Mouse (Mus musculus) lung, embryonic 16.5 days (tissue): ENCODE measurements around the gene Vmn1r119. TPM values are rescaled to one million over a fixed set of nuclear protein-coding genes. Genes with fewer than 3 reads are reported as not detected.
"Not testable (repeated sequence)": the region's sequence is repeated elsewhere in the genome, so short reads cannot be mapped to it uniquely, and the experiment has no call there.

Source experiments
- ATAC-seq: fragments of 200-750 bp; cut with Nextera tagmentation; 2 replicates; pipeline ENCODE4 v1.8.0; 2017; ENCODE audit warnings: low read depth, mild to moderate bottlenecking, moderate library complexity
- H3K27ac ChIP-seq: fragments of 300-500 bp; sonication (generic); 2 replicates; pipeline ENCODE4 v1.5.1; 2014; ENCODE audit warnings: mild to moderate bottlenecking, control low read depth, low read length
- H3K27me3 ChIP-seq: fragments of 300-500 bp; sonication (generic); 2 replicates; pipeline ENCODE4 v1.6.1; 2014; ENCODE audit warnings: low read depth, low read length, mixed read lengths; ENCODE audit not compliant: control insufficient read depth, insufficient read depth
- H3K36me3 ChIP-seq: fragments of 300-500 bp; sonication (generic); 2 replicates; pipeline ENCODE4 v1.6.1; 2014; ENCODE audit warnings: low read length; ENCODE audit not compliant: control insufficient read depth, insufficient read depth
- H3K4me1 ChIP-seq: fragments of 300-500 bp; sonication (generic); replicated peaks from 2 replicates; pipeline ENCODE4 v1.6.1; 2014; ENCODE audit warnings: low read length, mixed read lengths; ENCODE audit not compliant: control insufficient read depth, insufficient read depth
- H3K4me2 ChIP-seq: fragments of 300-500 bp; sonication (generic); 2 replicates; pipeline ENCODE4 v1.6.1; 2014; ENCODE audit warnings: low read depth, low read length, control low read depth
- H3K4me3 ChIP-seq: fragments of 300-500 bp; sonication (generic); 2 replicates; pipeline ENCODE4 v1.5.1; 2014; ENCODE audit warnings: mild to moderate bottlenecking, low read length, control low read depth
- H3K9ac ChIP-seq: fragments of 300-500 bp; sonication (generic); 2 replicates; pipeline ENCODE4 v1.6.1; 2014; ENCODE audit warnings: low read length, control low read depth
- H3K9me3 ChIP-seq: fragments of 300-500 bp; sonication (generic); 2 replicates; pipeline ENCODE4 v1.6.1; 2016; ENCODE audit warnings: low read length; ENCODE audit not compliant: control insufficient read depth
- WGBS: fragments of 180-500 bp; shearing (Covaris S2); extraction: QIAGEN DNeasy Blood & Tissue Kit; methylation state at CpG from one replicate; pipeline ENCODE4 v1.1.7; 2014; 5-methylcytosine and 5-hydroxymethylcytosine counted together
- polyA plus RNA-seq: library from polyadenylated mRNA; unstranded; fragments of >200 nt; fragmentation: Nextera tagmentation; extraction: Ambion mirVana; gene quantifications from 2 replicates; pipeline ENCODE4 v1.2.1, GENCODE M21; 2015

Vmn1r119 gene
- not detected in 2 replicates for polyA plus RNA-seq

GRCm38 (mm10) chr7:21012355-21012754 lies at the start of gene Vmn1r119:
Gene Vmn1r119, minus strand, starts transcription at chr7:21012455.
- not testable (repeated sequence) for ATAC-seq, H3K9ac ChIP-seq, H3K36me3 ChIP-seq, H3K9me3 ChIP-seq, H3K4me3 ChIP-seq, H3K27me3 ChIP-seq, H3K27ac ChIP-seq, H3K4me1 ChIP-seq, H3K4me2 ChIP-seq
- WGBS: no CpG with 5 or more reads among the region's 2 CpGs

GRCm38 (mm10) chr7:21053684-21054083 lies 41.4 kb upstream of the Vmn1r119 start, which contains the start of gene Vmn1r120:
Gene Vmn1r120, minus strand, starts transcription at chr7:21053784.
- WGBS: 83% methylated on average over 1 of the region's 1 CpGs
- not testable (repeated sequence) for H3K4me3 ChIP-seq, H3K4me1 ChIP-seq, H3K27ac ChIP-seq, H3K9me3 ChIP-seq, ATAC-seq, H3K36me3 ChIP-seq, H3K9ac ChIP-seq, H3K4me2 ChIP-seq, H3K27me3 ChIP-seq

Other genes with a start within 250 kb of the Vmn1r119 start
- not detected in 2 replicates for gene Vmn1r112, start 241.3 kb downstream of the Vmn1r119 start, polyA plus RNA-seq
- not detected in 2 replicates for gene Vmn1r113, start 225.2 kb downstream of the Vmn1r119 start, polyA plus RNA-seq
- not detected in 2 replicates for gene Vmn1r114, start 200.3 kb downstream of the Vmn1r119 start, polyA plus RNA-seq
- not detected in 2 replicates for gene Vmn1r115, start 167.5 kb downstream of the Vmn1r119 start, polyA plus RNA-seq
- not detected in 2 replicates for gene Vmn1r116, start 140.2 kb downstream of the Vmn1r119 start, polyA plus RNA-seq
- gene Vmn1r117, start 128.3 kb downstream of the Vmn1r119 start, polyA plus RNA-seq: not detected in 2 replicates
- not detected in 2 replicates for gene Vmn1r118, start 100.1 kb downstream of the Vmn1r119 start, polyA plus RNA-seq
- not detected in 2 replicates for gene Vmn1r120, start 41.3 kb upstream of the Vmn1r119 start, polyA plus RNA-seq
- gene Vmn1r121, start 86.1 kb upstream of the Vmn1r119 start, polyA plus RNA-seq: not detected in 2 replicates
- not detected in 2 replicates for gene Vmn1r122, start 121.7 kb upstream of the Vmn1r119 start, polyA plus RNA-seq
- gene Vmn1r123, start 149.7 kb upstream of the Vmn1r119 start, polyA plus RNA-seq: not detected in 2 replicates
- not detected in 2 replicates for gene Gm5157, start 178.0 kb upstream of the Vmn1r119 start, polyA plus RNA-seq
- not detected in 2 replicates for gene Vmn1r124, start 248.2 kb upstream of the Vmn1r119 start, polyA plus RNA-seq